Mouse (Mus musculus) hindbrain, embryonic 14.5 days (tissue): ENCODE measurements around the gene Trappc10. TPM values are rescaled to one million over a fixed set of nuclear protein-coding genes. Genes with fewer than 3 reads are reported as not detected.

Source experiments
- ATAC-seq: fragments of 200-750 bp; cut with Nextera tagmentation; 2 replicates; pipeline ENCODE4 v1.8.0; 2017; ENCODE audit warnings: moderate number of reproducible peaks, mild to moderate bottlenecking, moderate TSS enrichment, moderate library complexity; ENCODE audit not compliant: low FRiP score
- DNase-seq: peaks from one replicate; pipeline ENCODE4 v3.0.0-alpha.2; 2015; ENCODE audit warnings: low spot score
- H3K27ac ChIP-seq: fragments of 300-500 bp; sonication (generic); 2 replicates; pipeline ENCODE4 v1.5.1; 2014; ENCODE audit warnings: mild to moderate bottlenecking, moderate library complexity
- H3K27me3 ChIP-seq: fragments of 300-500 bp; sonication (generic); 2 replicates; pipeline ENCODE4 v1.6.1; 2014; ENCODE audit warnings: mild to moderate bottlenecking, low read length, mixed read lengths; ENCODE audit not compliant: control insufficient read depth, insufficient read depth
- H3K36me3 ChIP-seq: fragments of 300-500 bp; sonication (generic); replicated peaks from 2 replicates; pipeline ENCODE4 v1.6.1; 2014; ENCODE audit not compliant: control insufficient read depth, insufficient read depth
- H3K4me1 ChIP-seq: fragments of 300-500 bp; sonication (generic); replicated peaks from 2 replicates; pipeline ENCODE4 v1.6.1; 2014; ENCODE audit warnings: antibody characterized with exemption, low read length, mixed read lengths; ENCODE audit not compliant: control insufficient read depth, insufficient read depth
- H3K4me2 ChIP-seq: fragments of 300-500 bp; sonication (generic); replicated peaks from 2 replicates; pipeline ENCODE4 v1.6.1; 2014; ENCODE audit warnings: mild to moderate bottlenecking, moderate library complexity
- H3K4me3 ChIP-seq: fragments of 300-500 bp; sonication (generic); replicated peaks from 2 replicates; pipeline ENCODE4 v1.5.1; 2014; ENCODE audit warnings: mild to moderate bottlenecking, low read length
- H3K9ac ChIP-seq: fragments of 300-500 bp; sonication (generic); 2 replicates; pipeline ENCODE4 v1.6.1; 2014
- H3K9me3 ChIP-seq: fragments of 300-500 bp; sonication (generic); 2 replicates; pipeline ENCODE4 v1.6.1; 2016; ENCODE audit warnings: low read length; ENCODE audit not compliant: control insufficient read depth
- WGBS: fragments of 180-500 bp; shearing (Covaris S2); extraction: QIAGEN DNeasy Blood & Tissue Kit; methylation state at CpG from one replicate; pipeline ENCODE4 v1.1.7; 2014; 5-methylcytosine and 5-hydroxymethylcytosine counted together
- polyA plus RNA-seq: library from polyadenylated mRNA; unstranded; fragments of >200 nt; fragmentation: Nextera tagmentation; extraction: Ambion mirVana; gene quantifications from 2 replicates; pipeline ENCODE4 v1.2.1, GENCODE M21; 2014

Gene Trappc10
- polyA plus RNA-seq, result 35.5 and 39.7 TPM in 2 replicates

DNA sequence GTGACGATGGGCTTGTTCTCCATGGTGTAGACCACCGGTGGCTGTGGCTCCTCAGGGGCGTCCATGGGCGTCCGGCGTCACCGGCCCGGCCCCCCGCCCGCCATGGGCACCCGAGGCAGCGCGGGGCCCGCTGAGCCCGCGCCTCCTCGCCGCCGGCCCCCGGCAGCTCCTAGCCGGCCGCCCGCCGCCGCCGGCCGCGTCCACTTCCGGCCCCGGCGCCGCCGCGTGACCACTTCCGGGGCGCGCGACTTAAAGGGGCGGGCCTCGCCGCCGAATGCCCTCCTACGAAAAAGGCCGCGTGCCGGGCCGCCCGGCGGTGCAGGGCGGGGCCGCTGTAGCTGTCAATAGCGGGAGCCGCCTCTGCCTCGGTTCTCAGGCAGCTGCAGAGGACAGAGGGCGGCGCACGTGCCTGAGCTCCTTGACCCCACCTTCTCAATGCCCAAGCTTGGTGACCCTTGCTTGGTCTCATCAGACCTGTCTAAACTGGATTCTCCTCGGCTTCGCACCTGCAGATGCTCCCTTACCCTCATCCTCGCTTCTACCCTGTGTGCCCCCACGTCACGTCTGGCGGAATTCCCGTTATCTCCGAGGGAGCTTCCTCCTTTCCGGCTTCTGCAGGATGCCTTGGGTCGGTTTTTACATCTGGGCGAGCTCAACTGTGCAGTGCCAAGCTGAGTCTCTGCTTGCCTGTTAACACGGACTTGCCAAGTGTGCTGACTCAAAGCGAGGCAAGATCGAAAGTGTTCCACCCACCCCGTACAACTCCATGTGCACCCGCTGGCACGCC, at the start of gene Trappc10:
TSS of gene Trappc10 (minus strand) at position 204 of the 787 bp plus-strand sequence.
- Histone ChIP-seq H3K4me3 (peak within 1 kb of the TSS; percentile 76), H3K4me1 (peaks cover 17% of the 10 kb centered on the region), H3K27ac (peak within 1 kb of the TSS; percentile 86), H3K4me2 (peak within 1 kb of the TSS; percentile 78), H3K9ac (peak within 1 kb of the TSS; percentile 88), H3K9me3 (no peaks in the 10 kb centered on the region), H3K27me3 (no peaks in the 10 kb centered on the region), H3K36me3 (0 out of 2 replicates have a peak, but pooled peaks cover 3% of the 10 kb centered on the region)
- under 1% methylated on average over 67 of the region's 74 CpGs for WGBS
- peak; percentile 96 for ATAC-seq
- peak; percentile 89 for DNase-seq

DNA sequence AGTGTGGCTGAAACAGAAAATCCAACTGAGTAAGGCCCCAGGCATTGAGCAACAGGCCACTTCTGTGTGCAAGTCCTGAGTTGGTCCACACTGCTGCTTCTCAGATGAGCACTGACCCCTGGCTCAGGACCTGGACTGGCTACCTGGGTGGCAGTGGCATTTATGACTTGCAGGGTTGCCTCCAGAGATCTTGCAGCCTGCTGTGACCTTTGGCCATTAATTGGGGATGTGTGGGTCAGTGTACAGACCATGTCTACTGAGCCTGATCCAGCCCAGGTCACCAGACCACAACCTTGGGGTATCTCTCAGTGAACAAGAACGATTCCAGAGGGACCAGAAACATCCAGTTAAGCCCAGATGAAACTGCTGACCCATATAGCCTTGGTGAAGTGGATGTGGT, 49.1 kb upstream of the Trappc10 start:
- H3K4me1 ChIP-seq, result no peaks in the 10 kb centered on the region
- no peak overlapping the region for H3K4me3 ChIP-seq
- H3K9me3 ChIP-seq, result no peaks in the 10 kb centered on the region
- H3K36me3 ChIP-seq, result no peaks in the 10 kb centered on the region
- no peaks in the 10 kb centered on the region for H3K27me3 ChIP-seq
- H3K27ac ChIP-seq, result no peak overlapping the region
- no peak overlapping the region for H3K9ac ChIP-seq
- 71% methylated on average over 1 of the region's 1 CpGs for WGBS
- DNase-seq, result no peak
- H3K4me2 ChIP-seq, result no peak overlapping the region
- no peak for ATAC-seq

DNA sequence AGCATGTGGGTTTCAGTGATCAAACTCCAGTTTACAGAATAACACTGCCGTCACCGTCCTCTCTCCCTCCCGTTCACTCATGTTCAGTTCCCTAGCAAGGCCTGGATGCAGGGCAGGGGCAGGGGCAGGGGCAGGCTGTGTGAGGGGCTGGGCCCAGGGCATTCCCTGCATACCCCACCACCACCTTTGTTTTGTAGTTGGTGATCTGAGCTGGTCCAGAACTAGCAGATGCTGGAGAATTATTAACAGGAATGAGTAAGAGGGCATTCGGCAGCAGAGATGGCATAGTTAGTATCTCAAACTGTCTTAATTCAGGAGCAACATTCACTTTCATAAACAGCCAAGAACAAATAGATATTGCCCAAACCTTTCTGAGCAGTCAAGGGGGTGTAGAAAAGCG, 47.9 kb upstream of the Trappc10 start:
- WGBS, result 89% methylated on average over 5 of the region's 5 CpGs
- H3K4me1 ChIP-seq, result no peaks in the 10 kb centered on the region
- ATAC-seq, result no peak

DNA sequence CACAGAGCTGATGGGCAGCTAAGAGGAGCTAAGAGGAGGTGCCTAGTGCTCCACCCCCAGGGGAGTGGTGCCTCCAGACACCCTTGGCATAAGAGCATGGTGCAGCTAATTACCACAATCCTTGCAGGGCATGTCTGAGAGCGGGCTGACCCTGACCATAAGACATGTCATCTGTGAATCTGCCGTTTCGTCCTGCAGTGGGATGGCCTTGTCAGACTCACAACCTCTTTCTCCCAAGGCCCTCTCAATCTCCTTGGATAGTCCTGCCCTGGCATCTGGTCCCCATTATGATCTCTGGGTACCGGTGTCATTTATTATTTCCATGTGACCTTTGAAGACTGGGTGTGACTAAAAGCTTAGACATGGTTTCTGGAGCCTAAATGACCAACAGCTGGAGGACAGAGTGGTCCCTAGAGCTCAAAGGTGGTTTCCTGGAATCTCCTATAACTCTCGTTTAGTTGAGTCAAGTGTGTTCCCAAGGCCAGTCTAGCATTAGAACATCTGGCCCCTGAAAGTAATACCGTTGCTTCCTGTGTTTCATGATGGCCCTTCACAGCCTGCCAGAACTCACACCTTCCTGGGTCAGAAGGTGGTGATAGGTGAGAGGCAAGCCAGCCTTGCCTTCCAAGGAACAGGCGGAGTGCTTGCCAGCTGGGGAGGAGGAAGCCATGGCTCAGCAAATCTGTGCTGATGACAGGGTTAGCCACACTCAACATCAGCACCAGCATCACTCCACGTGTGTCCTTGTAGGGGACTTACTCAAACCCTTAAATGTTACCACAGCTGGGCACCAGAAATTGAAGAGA, 46.5 kb upstream of the Trappc10 start:
- ATAC-seq (no peak), DNase-seq (no peak)
- no peak overlapping the region for H3K9ac ChIP-seq
- peaks cover 21% of the 10 kb centered on the region for H3K36me3 ChIP-seq
- no peaks in the 10 kb centered on the region for H3K4me1 ChIP-seq
- H3K9me3 ChIP-seq, result no peaks in the 10 kb centered on the region
- no peak overlapping the region for H3K4me2 ChIP-seq
- no peak overlapping the region for H3K27ac ChIP-seq
- 84% methylated on average over 8 of the region's 8 CpGs for WGBS
- no peak overlapping the region for H3K4me3 ChIP-seq
- H3K27me3 ChIP-seq, result no peaks in the 10 kb centered on the region

More for the DNA sequence above, 47.9 kb upstream of the Trappc10 start:
- H3K4me2 ChIP-seq, result no peak overlapping the region
- H3K9ac ChIP-seq, result no peak overlapping the region
- no peak overlapping the region for H3K27ac ChIP-seq
- no peak overlapping the region for H3K4me3 ChIP-seq
- H3K36me3 ChIP-seq, result peaks cover 6% of the 10 kb centered on the region
- no peaks in the 10 kb centered on the region for H3K9me3 ChIP-seq
- no peaks in the 10 kb centered on the region for H3K27me3 ChIP-seq
- DNase-seq, result no peak

DNA sequence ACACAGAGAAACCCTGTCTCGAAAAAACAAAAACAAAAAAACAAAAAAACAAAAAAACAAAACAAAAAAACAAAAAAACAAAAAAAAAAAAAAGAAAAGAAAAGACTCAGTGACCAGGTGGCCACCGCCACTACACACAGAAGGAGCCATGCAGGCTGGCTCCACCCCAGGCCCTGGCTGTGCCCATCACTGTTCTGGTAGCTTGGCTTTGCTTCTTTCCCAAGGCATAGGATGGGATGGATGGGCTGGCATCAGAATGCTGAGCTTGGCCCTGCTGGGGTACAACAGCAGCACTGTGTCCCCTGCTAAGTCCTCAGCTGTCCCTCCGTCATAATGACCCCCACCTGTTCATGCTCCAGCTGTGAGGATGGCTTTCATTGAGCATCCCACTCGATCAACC, 44.5 kb upstream of the Trappc10 start:
- no peak overlapping the region for H3K4me3 ChIP-seq
- WGBS, result 86% methylated on average over 4 of the region's 4 CpGs
- no peaks in the 10 kb centered on the region for H3K27me3 ChIP-seq
- no peaks in the 10 kb centered on the region for H3K9me3 ChIP-seq
- no peak overlapping the region for H3K9ac ChIP-seq
- H3K36me3 ChIP-seq, result peaks cover 37% of the 10 kb centered on the region
- DNase-seq (no peak), ATAC-seq (no peak)
- no peak overlapping the region for H3K27ac ChIP-seq
- H3K4me1 ChIP-seq, result no peaks in the 10 kb centered on the region
- no peak overlapping the region for H3K4me2 ChIP-seq

DNA sequence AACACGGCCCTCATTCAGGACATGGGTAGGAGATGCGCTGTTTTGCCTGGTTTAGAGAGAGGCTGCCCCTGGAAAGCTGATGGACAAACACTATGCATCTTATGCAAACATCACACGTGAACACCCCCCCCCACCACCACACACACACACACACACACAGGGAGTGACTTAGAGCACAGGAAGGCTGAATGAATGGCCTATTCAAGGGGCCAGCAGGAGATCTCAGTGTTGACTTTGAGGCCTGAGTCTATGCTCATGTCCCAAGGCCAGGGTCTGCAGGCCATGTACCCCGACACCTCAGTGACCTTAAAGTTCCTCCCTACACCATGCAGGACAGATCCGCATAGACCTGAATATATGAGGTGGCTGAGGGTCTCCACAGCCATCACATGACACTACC, 43.7 kb upstream of the Trappc10 start:
- ATAC-seq, result no peak; the same call in 1 of the 2 replicates
- Histone ChIP-seq H3K27me3 (no peaks in the 10 kb centered on the region), H3K4me2 (no peak overlapping the region), H3K27ac (no peak overlapping the region), H3K4me1 (no peaks in the 10 kb centered on the region), H3K4me3 (no peak overlapping the region), H3K36me3 (peaks cover 39% of the 10 kb centered on the region), H3K9ac (no peak overlapping the region), H3K9me3 (no peaks in the 10 kb centered on the region)
- no peak for DNase-seq
- 88% methylated on average over 5 of the region's 5 CpGs for WGBS

DNA sequence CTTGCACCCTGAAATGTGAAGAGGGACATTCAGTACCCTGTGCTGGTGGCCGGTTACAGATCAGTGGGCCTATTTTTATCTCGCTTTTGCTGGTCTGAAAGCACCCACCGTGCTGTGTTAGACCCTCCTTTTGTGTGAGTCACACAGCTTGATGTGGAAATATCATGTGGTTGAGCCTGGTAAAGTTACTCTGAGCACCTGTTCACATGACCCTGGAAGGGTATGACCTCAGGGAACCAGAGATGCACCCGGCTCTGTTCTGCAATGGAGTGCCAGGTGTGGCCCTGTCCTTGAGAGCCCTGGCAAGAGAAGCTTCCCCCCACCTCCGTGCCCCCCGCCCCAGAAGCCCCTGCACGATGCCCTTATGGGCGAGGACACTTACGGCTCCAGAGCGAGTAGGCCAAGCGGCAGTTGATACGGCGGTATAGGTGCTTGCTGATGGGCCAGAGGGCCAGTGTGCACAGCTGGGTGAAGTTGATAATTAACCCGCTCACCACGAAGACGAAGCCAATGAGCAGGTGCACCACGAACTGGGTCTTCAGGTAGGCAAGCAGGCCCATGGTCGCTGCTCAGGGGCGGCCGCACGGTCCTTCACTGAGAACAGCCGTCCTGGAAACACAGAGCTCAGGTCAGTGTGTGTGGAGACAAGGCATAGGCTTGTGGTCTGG, 43.2 kb upstream of the Trappc10 start:
- no peak for DNase-seq
- no peak overlapping the region for H3K4me3 ChIP-seq
- H3K9me3 ChIP-seq, result no peaks in the 10 kb centered on the region
- ATAC-seq, result no peak
- no peaks in the 10 kb centered on the region for H3K4me1 ChIP-seq
- peaks cover 44% of the 10 kb centered on the region for H3K36me3 ChIP-seq
- no peak overlapping the region for H3K9ac ChIP-seq
- no peak overlapping the region for H3K4me2 ChIP-seq
- no peak overlapping the region for H3K27ac ChIP-seq
- 94% methylated on average over 22 of the region's 22 CpGs for WGBS
- no peaks in the 10 kb centered on the region for H3K27me3 ChIP-seq

DNA sequence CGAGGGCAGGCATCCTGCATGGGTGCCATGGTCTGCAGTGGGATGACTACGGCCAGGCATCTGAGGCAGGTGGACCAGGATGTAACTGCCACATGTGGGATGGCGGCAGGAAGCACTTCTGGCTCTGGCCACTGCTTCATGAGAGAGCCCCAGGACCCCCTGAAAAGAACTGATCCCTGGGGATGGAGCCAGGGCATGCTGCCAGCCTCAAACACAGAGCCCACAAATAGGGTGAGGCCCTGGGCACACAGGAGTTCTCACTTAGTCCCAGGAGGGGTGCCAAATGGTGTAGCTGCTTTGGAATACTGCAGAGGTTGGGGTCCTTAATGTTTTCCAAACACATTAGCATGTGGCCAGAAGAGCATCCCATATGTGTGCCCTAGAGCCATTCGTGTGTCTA, 41.5 kb upstream of the Trappc10 start:
- H3K9me3 ChIP-seq, result no peaks in the 10 kb centered on the region
- no peak overlapping the region for H3K27ac ChIP-seq
- H3K36me3 ChIP-seq, result peaks cover 61% of the 10 kb centered on the region
- H3K9ac ChIP-seq, result no peak overlapping the region
- no peaks in the 10 kb centered on the region for H3K27me3 ChIP-seq
- no peak overlapping the region for H3K4me3 ChIP-seq
- DNase-seq, result no peak
- WGBS, result 84% methylated on average over 4 of the region's 4 CpGs
- ATAC-seq, result no peak
- no peak overlapping the region for H3K4me2 ChIP-seq
- H3K4me1 ChIP-seq, result no peaks in the 10 kb centered on the region

DNA sequence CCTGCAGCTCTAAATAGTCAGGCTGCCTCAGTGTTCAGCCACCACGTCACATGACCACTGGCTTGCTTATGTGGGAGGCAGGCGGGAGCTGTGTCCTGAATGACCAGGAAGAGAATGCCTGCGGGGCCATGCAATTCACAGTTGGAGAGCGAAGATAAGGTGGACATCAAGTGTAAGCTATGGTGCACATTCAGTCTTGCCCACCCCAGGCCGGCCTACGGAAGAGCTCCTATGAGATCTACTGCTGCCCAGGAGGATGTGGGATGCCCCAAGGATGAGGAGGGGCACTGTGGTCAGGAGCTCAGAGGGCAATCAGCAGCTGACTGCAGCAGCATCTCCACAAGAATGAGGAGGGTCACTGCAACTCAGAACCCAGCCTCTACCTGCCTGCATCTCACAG, 41.0 kb upstream of the Trappc10 start:
- H3K27me3 ChIP-seq, result no peaks in the 10 kb centered on the region
- ATAC-seq, result no peak
- no peak overlapping the region for H3K27ac ChIP-seq
- no peak for DNase-seq
- H3K9ac ChIP-seq, result no peak overlapping the region
- WGBS, result 89% methylated on average over 6 of the region's 6 CpGs
- H3K4me2 ChIP-seq, result no peak overlapping the region
- no peaks in the 10 kb centered on the region for H3K9me3 ChIP-seq
- H3K4me3 ChIP-seq, result no peak overlapping the region
- H3K36me3 ChIP-seq, result peaks cover 66% of the 10 kb centered on the region
- H3K4me1 ChIP-seq, result no peaks in the 10 kb centered on the region
